Mouse (Mus musculus) thymus, adult 2 months (tissue): ENCODE data around the gene Pip4k2c.

ENCODE experiments used
- CTCF ChIP-seq: fragments of 200-500 bp; IDR thresholded peaks from 2 replicates; pipeline ENCODE4 v1.5.1; 2012; ENCODE audit warnings: mild to moderate bottlenecking, control low read depth, low read length, moderate library complexity, borderline replicate concordance; ENCODE audit not compliant: control insufficient read depth, poor library complexity, insufficient read depth; ENCODE audit errors: extremely low read depth
- POLR2A ChIP-seq: fragments of 200-500 bp; IDR thresholded peaks from 2 replicates; pipeline ENCODE4 v1.6.1; 2012; ENCODE audit warnings: mild to moderate bottlenecking, low read length, control low read depth, moderate library complexity; ENCODE audit not compliant: control insufficient read depth, poor library complexity, insufficient read depth; ENCODE audit errors: extremely low read depth

- TF ChIP-seq POLR2A (no peak), CTCF (no peak)
These were observed 39.4 kb upstream of the Pip4k2c start for GRCm38 (mm10) chr10:127250810-127251209.
